Mouse (Mus musculus) kidney, postnatal 25 days (tissue): ENCODE measurements around the gene Rpl18.

ENCODE experiments used
- DNase-seq, 2 experiments: peaks; one replicate each; pipeline ENCODE4 v3.0.0; 2021; ENCODE audit warnings: mixed read lengths in 2 of 2

The Rpl18 gene

GRCm38 (mm10) chr7:45715090-45715708 is at the start of gene Rpl18:
Gene Rpl18 (plus strand): TSS chr7:45715457.
- peak; percentile 98 to 100 for DNase-seq

GRCm38 (mm10) chr7:45666161-45666560 is 49.1 kb upstream of the Rpl18 start, which contains the start of gene Fut2:
Gene Fut2 (minus strand): TSS chr7:45666394.
- no peak for DNase-seq

- no peak for DNase-seq
These were observed 47.5 kb upstream of the Rpl18 start for GRCm38 (mm10) chr7:45667761-45668160.

- no peak for DNase-seq
These were observed 46.3 kb upstream of the Rpl18 start for GRCm38 (mm10) chr7:45668921-45669320.

GRCm38 (mm10) chr7:45677627-45678295 is 37.5 kb upstream of the Rpl18 start:
- DNase-seq, result no peak

GRCm38 (mm10) chr7:45678513-45678912 is 36.7 kb upstream of the Rpl18 start:
- DNase-seq, result no peak

- peak; percentile 35 to 74 for DNase-seq
These were observed 35.2 kb upstream of the Rpl18 start for GRCm38 (mm10) chr7:45679966-45680621.

GRCm38 (mm10) chr7:45681046-45681736 is 34.1 kb upstream of the Rpl18 start:
- no peak for DNase-seq

GRCm38 (mm10) chr7:45682144-45683126 is 32.8 kb upstream of the Rpl18 start:
- DNase-seq, result peak; percentile 91 to 93

GRCm38 (mm10) chr7:45683396-45684050 is 31.7 kb upstream of the Rpl18 start, which contains the start of gene Ntn5:
Gene Ntn5 (plus strand): TSS chr7:45684022.
- DNase-seq, result no peak

- no peak for DNase-seq
These were observed 29.4 kb upstream of the Rpl18 start for GRCm38 (mm10) chr7:45685811-45686210.

GRCm38 (mm10) chr7:45686841-45687240 is 28.4 kb upstream of the Rpl18 start:
- DNase-seq, result peak in 1 of 2 experiments; percentile 33

GRCm38 (mm10) chr7:45689099-45689498 is 26.2 kb upstream of the Rpl18 start:
- no peak for DNase-seq

- no peak for DNase-seq
These were observed 25.5 kb upstream of the Rpl18 start for GRCm38 (mm10) chr7:45689800-45690199.

GRCm38 (mm10) chr7:45692364-45692763 is 22.9 kb upstream of the Rpl18 start:
- no peak for DNase-seq

- no peak for DNase-seq
These were observed 21.2 kb upstream of the Rpl18 start, which contains the start of gene Sec1 for GRCm38 (mm10) chr7:45693921-45694591. Gene Sec1 (minus strand): TSS chr7:45694402.

GRCm38 (mm10) chr7:45695098-45695497 is 20.2 kb upstream of the Rpl18 start:
- no peak for DNase-seq

GRCm38 (mm10) chr7:45697894-45698293 is 17.4 kb upstream of the Rpl18 start:
- no peak for DNase-seq

GRCm38 (mm10) chr7:45699523-45700141 is 15.6 kb upstream of the Rpl18 start, which contains the start of gene Car11:
Gene Car11 (plus strand): TSS chr7:45699843.
- peak in 1 of 2 experiments; percentile 49 for DNase-seq
